Mouse (Mus musculus) lung, embryonic 16.5 days (tissue): ENCODE results near the gene Anln. TPM values are rescaled to one million over a fixed set of nuclear protein-coding genes. Genes with fewer than 3 reads are reported as not detected.
A peak's percentile ranks its signal among the peaks of the same experiment; 100 is the strongest.
"Not testable (repeated sequence)": the region's sequence is repeated elsewhere in the genome, so short reads cannot be mapped to it uniquely, and the experiment has no call there.

Experiments
- ATAC-seq: fragments of 200-750 bp; cut with Nextera tagmentation; 2 replicates; pipeline ENCODE4 v1.8.0; 2017; ENCODE audit warnings: low read depth, mild to moderate bottlenecking, moderate library complexity
- H3K27ac ChIP-seq: fragments of 300-500 bp; sonication (generic); 2 replicates; pipeline ENCODE4 v1.5.1; 2014; ENCODE audit warnings: mild to moderate bottlenecking, control low read depth, low read length
- H3K27me3 ChIP-seq: fragments of 300-500 bp; sonication (generic); 2 replicates; pipeline ENCODE4 v1.6.1; 2014; ENCODE audit warnings: low read depth, low read length, mixed read lengths; ENCODE audit not compliant: control insufficient read depth, insufficient read depth
- H3K36me3 ChIP-seq: fragments of 300-500 bp; sonication (generic); 2 replicates; pipeline ENCODE4 v1.6.1; 2014; ENCODE audit warnings: low read length; ENCODE audit not compliant: control insufficient read depth, insufficient read depth
- H3K4me1 ChIP-seq: fragments of 300-500 bp; sonication (generic); replicated peaks from 2 replicates; pipeline ENCODE4 v1.6.1; 2014; ENCODE audit warnings: low read length, mixed read lengths; ENCODE audit not compliant: control insufficient read depth, insufficient read depth
- H3K4me2 ChIP-seq: fragments of 300-500 bp; sonication (generic); 2 replicates; pipeline ENCODE4 v1.6.1; 2014; ENCODE audit warnings: low read depth, low read length, control low read depth
- H3K4me3 ChIP-seq: fragments of 300-500 bp; sonication (generic); 2 replicates; pipeline ENCODE4 v1.5.1; 2014; ENCODE audit warnings: mild to moderate bottlenecking, low read length, control low read depth
- H3K9ac ChIP-seq: fragments of 300-500 bp; sonication (generic); 2 replicates; pipeline ENCODE4 v1.6.1; 2014; ENCODE audit warnings: low read length, control low read depth
- H3K9me3 ChIP-seq: fragments of 300-500 bp; sonication (generic); 2 replicates; pipeline ENCODE4 v1.6.1; 2016; ENCODE audit warnings: low read length; ENCODE audit not compliant: control insufficient read depth
- WGBS: fragments of 180-500 bp; shearing (Covaris S2); extraction: QIAGEN DNeasy Blood & Tissue Kit; methylation state at CpG from one replicate; pipeline ENCODE4 v1.1.7; 2014; 5-methylcytosine and 5-hydroxymethylcytosine counted together
- polyA plus RNA-seq: library from polyadenylated mRNA; unstranded; fragments of >200 nt; fragmentation: Nextera tagmentation; extraction: Ambion mirVana; gene quantifications from 2 replicates; pipeline ENCODE4 v1.2.1, GENCODE M21; 2015

Gene Anln
- polyA plus RNA-seq, 1 experiment from 2014 or later = 62.8 TPM

- Histone ChIP-seq H3K4me2 (no peak overlapping the region), H3K4me3 (no peak overlapping the region), H3K4me1 (no peaks in the 10 kb centered on the region), H3K36me3 (no peaks in the 10 kb centered on the region), H3K27me3 (no peaks in the 10 kb centered on the region), H3K9ac (no peak overlapping the region), H3K9me3 (peaks cover 9% of the 10 kb centered on the region; the same call in 1 of the 2 replicates), H3K27ac (no peak overlapping the region)
- ATAC-seq = no peak
- WGBS = 73% methylated on average over 3 of the region's 3 CpGs
These were observed 74.9 kb downstream of the Anln start for GRCm38 (mm10) chr9:22314066-22314465.

DNA sequence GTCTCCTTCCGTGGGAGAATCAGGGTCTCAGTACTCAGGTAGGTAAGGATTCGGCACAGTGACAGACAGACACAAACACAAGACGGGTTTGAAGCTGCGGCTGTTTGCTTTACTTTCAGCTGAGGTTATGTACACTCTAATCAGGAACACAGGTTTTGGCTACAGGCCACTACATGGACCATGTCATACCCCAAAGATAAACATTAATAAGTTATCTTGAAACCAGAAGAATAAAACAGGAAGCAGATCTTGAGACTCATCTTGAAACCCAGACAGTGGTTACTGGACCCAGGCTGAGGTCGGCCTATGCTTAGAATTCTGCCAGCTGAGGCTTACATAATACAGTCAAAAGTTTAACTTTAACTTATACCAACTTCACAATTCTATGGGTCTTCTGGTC, 75.8 kb downstream of the Anln start:
- H3K9me3 ChIP-seq = peaks cover 9% of the 10 kb centered on the region; the same call in 1 of the 2 replicates
- no peak overlapping the region for H3K27ac ChIP-seq
- H3K9ac ChIP-seq = no peak overlapping the region
- no peaks in the 10 kb centered on the region for H3K27me3 ChIP-seq
- H3K36me3 ChIP-seq = no peaks in the 10 kb centered on the region
- H3K4me3 ChIP-seq = no peak overlapping the region
- 57% methylated on average over 5 of the region's 5 CpGs for WGBS
- no peak overlapping the region for H3K4me2 ChIP-seq
- no peaks in the 10 kb centered on the region for H3K4me1 ChIP-seq
- ATAC-seq = 0 out of 2 replicates have a peak, but pooled peaks have one; percentile 38

DNA sequence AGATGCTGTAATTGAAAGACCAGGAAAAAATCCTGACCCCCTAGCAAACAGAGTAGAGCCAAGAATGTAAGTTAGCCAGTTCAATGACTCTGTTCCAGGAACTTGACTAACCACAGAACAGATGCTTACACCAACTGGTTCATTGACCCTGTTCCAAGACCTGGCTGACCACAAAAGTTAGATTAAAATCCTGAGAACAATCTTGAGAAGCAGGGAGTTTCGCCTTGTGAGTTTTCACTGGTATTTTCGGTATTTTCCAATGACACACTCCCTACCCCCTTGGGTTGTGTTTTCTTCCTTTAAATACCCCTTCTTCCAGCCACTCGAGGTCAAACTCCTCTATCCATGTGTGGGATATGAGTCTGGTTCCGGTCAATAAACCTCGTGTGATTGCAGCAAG, 79.3 kb downstream of the Anln start:
- peaks cover 2% of the 10 kb centered on the region; the same call in 1 of the 2 replicates for H3K9me3 ChIP-seq
- no peak for ATAC-seq
- 88% methylated on average over 5 of the region's 5 CpGs for WGBS
- no peak overlapping the region for H3K4me3 ChIP-seq
- H3K36me3 ChIP-seq = peaks cover 3% of the 10 kb centered on the region; the same call in 1 of the 2 replicates
- H3K27ac ChIP-seq = no peak overlapping the region
- H3K4me1 ChIP-seq = peaks cover 7% of the 10 kb centered on the region; the same call in 1 of the 2 replicates
- H3K27me3 ChIP-seq = no peaks in the 10 kb centered on the region
- H3K4me2 ChIP-seq = no peak overlapping the region
- H3K9ac ChIP-seq = no peak overlapping the region

DNA sequence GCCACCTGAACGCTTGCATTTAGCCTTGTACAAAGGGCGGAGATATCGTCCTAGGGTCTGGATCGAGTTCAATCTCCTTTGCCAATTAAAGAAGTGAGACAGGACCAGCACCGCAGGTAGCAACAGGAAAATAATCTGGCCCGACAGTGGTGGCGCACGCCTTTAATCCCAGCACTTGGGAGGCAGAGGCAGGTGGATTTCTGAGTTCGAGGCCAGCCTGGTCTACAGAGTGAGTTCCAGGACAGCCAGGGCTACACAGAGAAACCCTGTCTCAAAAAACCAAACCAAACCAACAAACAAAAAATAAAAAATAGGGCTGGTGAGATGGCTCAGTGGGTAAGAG, 81.1 kb downstream of the Anln start:
- WGBS = 13% methylated on average over 9 of the region's 9 CpGs
- not testable (repeated sequence) for H3K9me3 ChIP-seq, H3K4me1 ChIP-seq, H3K27me3 ChIP-seq
- Histone ChIP-seq H3K4me3 (peak overlapping the region; percentile 82), H3K36me3 (peaks cover 18% of the 10 kb centered on the region), H3K9ac (peak overlapping the region; percentile 93), H3K27ac (0 out of 2 replicates have a peak overlapping the region, but pooled peaks have one; percentile 17), H3K4me2 (peak overlapping the region; percentile 78)
- ATAC-seq = peak; percentile 27

DNA sequence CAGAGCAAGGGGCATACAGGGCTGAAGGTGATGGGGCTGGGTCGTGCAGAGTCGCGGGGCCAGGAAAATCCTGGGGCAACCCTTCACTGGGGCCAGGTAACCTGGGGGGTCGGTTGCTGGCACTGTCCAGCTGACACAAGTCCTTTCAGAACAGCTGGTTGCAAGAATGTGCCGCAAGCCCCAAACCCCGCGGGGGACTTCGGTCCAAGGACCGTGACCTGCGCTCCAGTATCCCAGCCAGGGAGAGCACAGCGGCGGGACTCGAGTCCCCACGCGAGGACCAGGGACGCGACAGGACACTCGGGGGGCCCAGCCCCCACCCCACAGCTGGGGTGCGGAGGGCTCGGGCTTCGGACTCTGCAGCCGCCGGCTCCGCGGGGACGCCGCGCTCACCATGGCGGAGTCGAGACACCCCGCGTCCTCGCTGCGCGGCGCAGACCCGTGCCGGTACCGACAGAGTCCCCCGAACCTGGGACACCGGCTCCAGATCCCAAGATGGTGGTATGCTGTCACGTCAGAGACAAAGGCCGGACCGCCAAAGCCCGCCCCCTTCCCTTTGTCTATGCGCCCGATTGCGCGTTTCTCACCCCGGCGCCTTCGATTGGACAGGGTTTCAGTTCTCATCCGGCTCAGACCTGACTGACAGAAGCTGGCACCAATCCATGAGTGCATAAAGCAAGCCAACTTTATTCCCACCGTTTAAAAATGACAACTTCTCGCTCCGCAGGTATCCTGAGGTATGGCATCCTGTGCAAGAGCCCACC, 81.7 kb downstream of the Anln start, which contains the start of gene Zfp810:
Gene Zfp810, minus strand, starts transcription at position 493 of the 764 bp plus-strand sequence.
- Histone ChIP-seq H3K27me3 (no peaks in the 10 kb centered on the region), H3K9ac (peak within 1 kb of the TSS; percentile 93), H3K36me3 (peaks cover 21% of the 10 kb centered on the region), H3K27ac (peak within 1 kb of the TSS; percentile 79), H3K9me3 (peaks cover 2% of the 10 kb centered on the region; the same call in 1 of the 2 replicates), H3K4me3 (peak within 1 kb of the TSS; percentile 82), H3K4me2 (peak within 1 kb of the TSS; percentile 78), H3K4me1 (peaks cover 7% of the 10 kb centered on the region; the same call in 1 of the 2 replicates)
- WGBS = under 1% methylated on average over 48 of the region's 56 CpGs
- ATAC-seq = peak; percentile 99

- Histone ChIP-seq H3K4me1 (peaks cover 7% of the 10 kb centered on the region; the same call in 1 of the 2 replicates), H3K4me3 (peak overlapping the region; percentile 82), H3K27ac (peak overlapping the region; percentile 79), H3K4me2 (peak overlapping the region; percentile 78), H3K9me3 (no peaks in the 10 kb centered on the region; the same call in 1 of the 2 replicates), H3K9ac (peak overlapping the region; percentile 93), H3K27me3 (no peaks in the 10 kb centered on the region), H3K36me3 (peaks cover 25% of the 10 kb centered on the region)
- no peak for ATAC-seq
- WGBS = 10% methylated on average over 6 of the region's 6 CpGs
These were observed 82.3 kb downstream of the Anln start for GRCm38 (mm10) chr9:22306726-22307125.

- Histone ChIP-seq H3K4me2 (no peak overlapping the region), H3K27me3 (no peaks in the 10 kb centered on the region), H3K36me3 (peaks cover 48% of the 10 kb centered on the region), H3K4me1 (peaks cover 7% of the 10 kb centered on the region; the same call in 1 of the 2 replicates), H3K9me3 (no peaks in the 10 kb centered on the region), H3K27ac (no peak overlapping the region), H3K9ac (no peak overlapping the region), H3K4me3 (no peak overlapping the region)
- no peak for ATAC-seq
- 94% methylated on average over 1 of the region's 1 CpGs for WGBS
These were observed 86.8 kb downstream of the Anln start for GRCm38 (mm10) chr9:22302199-22302598.

Other genes starting within 250 kb of the Anln start
- 84.6 and 85.1 TPM in 2 replicates for gene Pigyl, start 232.3 kb downstream of the Anln start, polyA plus RNA-seq
- gene Zfp872, start 201.1 kb downstream of the Anln start, polyA plus RNA-seq = 1.4 and 1.6 TPM in 2 replicates
- gene Zfp809, start 163.5 kb downstream of the Anln start, polyA plus RNA-seq = 23.9 and 26.5 TPM in 2 replicates
- 4.3 and 5.3 TPM in 2 replicates for gene Zfp599, start 129.3 kb downstream of the Anln start, polyA plus RNA-seq
- gene Zfp810, start 81.5 kb downstream of the Anln start, polyA plus RNA-seq = 20.0 and 21.3 TPM in 2 replicates
- 4.9 and 7.5 TPM in 2 replicates for gene 9530077C05Rik, start 22.3 kb upstream of the Anln start, polyA plus RNA-seq
- gene Gm17545, start 65.1 kb upstream of the Anln start, polyA plus RNA-seq = not detected in 2 replicates
- gene Rp9, start 80.6 kb upstream of the Anln start, polyA plus RNA-seq = 60.9 and 64.5 TPM in 2 replicates
- 16.0 TPM in 2 replicates for gene Bbs9, start 86.5 kb upstream of the Anln start, polyA plus RNA-seq